Mouse (Mus musculus) olfactory bulb, adult 2 months (tissue): Measurements from ENCODE around the gene Tsga10.

ENCODE experiments used
- CTCF ChIP-seq: fragments of 200-500 bp; IDR thresholded peaks from 2 replicates; pipeline ENCODE4 v1.5.1; 2012; ENCODE audit warnings: low read depth, mild to moderate bottlenecking, low read length, moderate library complexity; ENCODE audit not compliant: insufficient read depth
- POLR2A ChIP-seq: fragments of 200-500 bp; IDR thresholded peaks from 2 replicates; pipeline ENCODE4 v1.6.1; 2012; ENCODE audit warnings: mild to moderate bottlenecking, low read depth, low read length, moderate library complexity; ENCODE audit not compliant: insufficient read depth

- TF ChIP-seq POLR2A (no peak), CTCF (no peak)
Measured at GRCm38 (mm10) chr1:37873157-37873556, 6.9 kb upstream of the Tsga10 start.
